Mouse (Mus musculus): ENCODE data around the gene Ptpn21.

DNA sequence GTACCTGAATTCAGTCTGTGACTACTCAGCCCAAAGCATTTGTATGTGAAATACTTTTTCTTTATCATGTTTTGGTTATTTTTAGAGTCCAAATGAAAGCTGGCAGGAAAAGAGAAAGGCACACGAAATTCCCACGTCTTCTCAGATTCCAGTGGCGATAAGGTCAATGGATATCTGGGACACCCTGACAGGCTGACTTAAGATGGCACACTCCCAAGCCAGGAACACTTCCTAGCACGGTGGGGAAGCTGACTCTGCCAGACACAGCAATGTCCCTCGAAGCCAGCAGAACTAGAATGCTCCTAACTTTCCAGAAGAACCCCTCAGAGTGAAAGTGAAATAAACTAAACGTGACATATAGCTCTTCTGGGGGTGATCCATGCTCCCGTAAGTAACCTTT is 10.0 kb downstream of the Ptpn21 start:
- TF ChIP-seq POLR2A (IDR thresholded peaks at IDR 0.05; ENCODE audit: insufficient read length, low read depth): no peak
- no peak for TF ChIP-seq E2F4 (IDR thresholded peaks at IDR 0.05; ENCODE audit: insufficient read depth)
- no peak for TF ChIP-seq USF1 (IDR thresholded peaks at IDR 0.05; ENCODE audit: low read depth)

All from myocyte (in vitro differentiated cells).